Mouse (Mus musculus) MEL (cell line): ENCODE data around the gene Metrn.

Source experiments
- CTCF ChIP-seq, 3 experiments: IDR thresholded peaks in 2 of 3; conservative IDR thresholded peaks in 1 of 3; 2 replicates each; pipeline ENCODE4 v1.5.1; 2011 to 2012; ENCODE audit warnings: low read length in 3 of 3, low read depth in 2 of 3, mild to moderate bottlenecking in 2 of 3, improper control_type of control experiment in 1 of 3, inconsistent platforms in 1 of 3, mixed read lengths in 1 of 3, moderate library complexity in 1 of 3; ENCODE audit not compliant: control insufficient read depth in 1 of 3, insufficient read depth in 1 of 3, poor library complexity in 1 of 3, severe bottlenecking in 1 of 3
- E2F4 ChIP-seq: IDR thresholded peaks from 2 replicates; pipeline ENCODE4 v1.6.1; 2011; ENCODE audit warnings: low read depth, low read length, improper control_type of control experiment, borderline replicate concordance
- ELF1 ChIP-seq: IDR thresholded peaks from 2 replicates; pipeline ENCODE4 v1.6.1; 2014; ENCODE audit warnings: low read depth, mild to moderate bottlenecking, inconsistent platforms, low read length, improper control_type of control experiment, moderate library complexity
- EP300 ChIP-seq, 2 experiments: IDR thresholded peaks; 2 replicates each; pipeline ENCODE4 v1.6.1; 2011; ENCODE audit warnings: improper control_type of control experiment in 2 of 2, low read length in 2 of 2, low read depth in 1 of 2, mild to moderate bottlenecking in 1 of 2
- MAFK ChIP-seq: IDR thresholded peaks from 2 replicates; pipeline ENCODE4 v1.6.1; 2011; ENCODE audit warnings: low read depth, mild to moderate bottlenecking, low read length, improper control_type of control experiment, borderline replicate concordance
- POLR2A ChIP-seq, 2 experiments: IDR thresholded peaks; 2 replicates each; pipeline ENCODE4 v1.6.1; 2011 to 2012; ENCODE audit warnings: low read length in 2 of 2, mild to moderate bottlenecking in 2 of 2, control low read depth in 1 of 2, improper control_type of control experiment in 1 of 2, low read depth in 1 of 2, moderate library complexity in 1 of 2; ENCODE audit not compliant: control insufficient read depth in 1 of 2, insufficient read depth in 1 of 2, poor library complexity in 1 of 2
- ZNF384 ChIP-seq: IDR thresholded peaks from 2 replicates; pipeline ENCODE4 v1.6.1; 2012; ENCODE audit warnings: low read depth, mild to moderate bottlenecking, inconsistent platforms, low read length, improper control_type of control experiment

DNA sequence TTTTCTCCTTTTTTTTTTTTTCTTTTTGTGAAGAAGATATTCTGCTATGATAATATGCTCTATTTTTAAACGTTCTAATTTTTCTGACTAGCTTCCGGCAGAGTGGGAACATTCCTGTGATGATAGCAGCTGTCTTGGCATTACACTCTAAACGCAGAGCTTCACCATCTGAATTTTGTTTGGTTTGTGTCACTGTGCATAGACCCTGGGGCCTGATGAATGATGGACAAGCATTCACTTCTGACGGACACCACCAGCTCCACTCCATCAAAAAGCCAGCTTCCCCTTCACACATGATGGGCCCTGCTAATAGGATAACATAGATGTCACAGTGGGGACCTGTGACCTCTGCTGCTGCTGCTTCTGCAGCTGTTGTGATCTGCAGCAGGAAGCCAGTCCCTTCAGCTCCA is 35.4 kb downstream of the Metrn start:
- no peak for TF ChIP-seq ZNF384
- no peak for TF ChIP-seq ELF1
- TF ChIP-seq EP300 (IDR thresholded peaks at IDR 0.05; ENCODE audit: low read depth in 1 of 2, low read length in 2 of 2) = no peak
- TF ChIP-seq MAFK = no peak
- no peak for TF ChIP-seq E2F4
- no peak for TF ChIP-seq POLR2A (IDR thresholded peaks at IDR 0.05; ENCODE audit: control insufficient read depth in 1 of 2, insufficient read depth in 1 of 2, low read depth in 1 of 2, low read length in 2 of 2, poor library complexity in 1 of 2)
- TF ChIP-seq CTCF (IDR thresholded peaks at IDR 0.05 in 2 of 3, conservative IDR thresholded peaks at IDR 0.05 in 1 of 3; ENCODE audit: control insufficient read depth in 1 of 3, insufficient read depth in 1 of 3, low read depth in 2 of 3, low read length in 3 of 3, poor library complexity in 1 of 3, severe bottlenecking in 1 of 3) = no peak
